Mouse (Mus musculus) lung, embryonic 16.5 days (tissue): Measurements from ENCODE around the gene Pth1r. TPM values are rescaled to one million over a fixed set of nuclear protein-coding genes. Genes with fewer than 3 reads are reported as not detected.

Experiments
- ATAC-seq: fragments of 200-750 bp; cut with Nextera tagmentation; 2 replicates; pipeline ENCODE4 v1.8.0; 2017; ENCODE audit warnings: low read depth, mild to moderate bottlenecking, moderate library complexity
- H3K27ac ChIP-seq: fragments of 300-500 bp; sonication (generic); 2 replicates; pipeline ENCODE4 v1.5.1; 2014; ENCODE audit warnings: mild to moderate bottlenecking, control low read depth, low read length
- H3K27me3 ChIP-seq: fragments of 300-500 bp; sonication (generic); 2 replicates; pipeline ENCODE4 v1.6.1; 2014; ENCODE audit warnings: low read depth, low read length, mixed read lengths; ENCODE audit not compliant: control insufficient read depth, insufficient read depth
- H3K36me3 ChIP-seq: fragments of 300-500 bp; sonication (generic); 2 replicates; pipeline ENCODE4 v1.6.1; 2014; ENCODE audit warnings: low read length; ENCODE audit not compliant: control insufficient read depth, insufficient read depth
- H3K4me1 ChIP-seq: fragments of 300-500 bp; sonication (generic); replicated peaks from 2 replicates; pipeline ENCODE4 v1.6.1; 2014; ENCODE audit warnings: low read length, mixed read lengths; ENCODE audit not compliant: control insufficient read depth, insufficient read depth
- H3K4me2 ChIP-seq: fragments of 300-500 bp; sonication (generic); 2 replicates; pipeline ENCODE4 v1.6.1; 2014; ENCODE audit warnings: low read depth, low read length, control low read depth
- H3K4me3 ChIP-seq: fragments of 300-500 bp; sonication (generic); 2 replicates; pipeline ENCODE4 v1.5.1; 2014; ENCODE audit warnings: mild to moderate bottlenecking, low read length, control low read depth
- H3K9ac ChIP-seq: fragments of 300-500 bp; sonication (generic); 2 replicates; pipeline ENCODE4 v1.6.1; 2014; ENCODE audit warnings: low read length, control low read depth
- H3K9me3 ChIP-seq: fragments of 300-500 bp; sonication (generic); 2 replicates; pipeline ENCODE4 v1.6.1; 2016; ENCODE audit warnings: low read length; ENCODE audit not compliant: control insufficient read depth
- WGBS: fragments of 180-500 bp; shearing (Covaris S2); extraction: QIAGEN DNeasy Blood & Tissue Kit; methylation state at CpG from one replicate; pipeline ENCODE4 v1.1.7; 2014; 5-methylcytosine and 5-hydroxymethylcytosine counted together
- polyA plus RNA-seq: library from polyadenylated mRNA; unstranded; fragments of >200 nt; fragmentation: Nextera tagmentation; extraction: Ambion mirVana; gene quantifications from 2 replicates; pipeline ENCODE4 v1.2.1, GENCODE M21; 2015

Pth1r gene
- polyA plus RNA-seq, 1 experiment from 2014 or later: 60.3 TPM

- peak overlapping the region; percentile 93 for H3K27ac ChIP-seq
These were observed 28.5 kb upstream of the Pth1r start for GRCm38 (mm10) chr9:110775269-110776022.

DNA sequence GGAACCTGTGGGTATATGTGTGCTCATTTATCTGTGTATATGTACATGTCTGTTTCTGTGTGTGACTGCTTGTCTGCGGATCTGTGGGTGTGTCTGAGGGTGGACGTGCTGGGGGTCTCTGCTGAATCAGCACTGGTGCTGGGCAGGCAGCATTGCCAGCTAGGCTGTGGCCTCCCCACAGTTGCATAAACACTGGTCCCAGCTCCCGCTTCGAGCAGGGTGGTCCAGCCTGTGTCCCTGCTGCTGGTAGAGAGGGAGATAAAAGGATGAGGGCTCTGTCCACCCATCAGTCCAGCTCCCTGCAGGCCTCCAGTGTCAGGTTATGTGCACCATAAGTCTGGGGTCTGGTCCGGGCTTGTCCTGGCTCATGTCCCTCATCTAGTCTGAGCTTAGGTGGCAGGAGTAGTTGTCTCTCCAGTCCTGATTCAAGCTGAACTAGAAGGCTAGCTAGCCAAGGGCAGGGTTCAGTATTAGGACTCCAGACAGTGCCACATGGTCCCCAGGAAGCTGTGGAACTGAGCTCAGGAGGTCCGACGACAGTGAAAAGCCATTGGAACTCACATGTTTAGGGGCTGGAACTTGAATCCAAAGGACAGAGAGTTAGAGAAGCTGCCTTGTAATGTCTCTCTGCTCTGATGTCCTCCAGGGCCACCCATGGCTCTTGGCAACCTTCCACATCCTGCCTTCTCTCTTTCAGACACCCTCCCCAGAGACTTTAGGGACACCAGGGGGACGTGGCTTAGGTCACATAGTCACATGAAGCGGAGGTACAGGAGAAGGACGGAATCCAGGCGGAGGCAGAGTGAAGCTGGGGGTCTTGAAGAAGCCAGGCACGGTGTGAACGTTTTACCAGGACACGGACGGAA, 27.7 kb upstream of the Pth1r start:
- peak; percentile 85 for ATAC-seq
- Histone ChIP-seq H3K36me3 (no peaks in the 10 kb centered on the region), H3K4me1 (peaks cover 16% of the 10 kb centered on the region; the same call in 1 of the 2 replicates), H3K9ac (peak overlapping the region; percentile 25; the same call in 1 of the 2 replicates), H3K27ac (peak overlapping the region; percentile 93), H3K4me3 (peak overlapping the region; percentile 12), H3K4me2 (peak overlapping the region; percentile 40), H3K9me3 (no peaks in the 10 kb centered on the region), H3K27me3 (no peaks in the 10 kb centered on the region)
- 49% methylated on average over 15 of the region's 15 CpGs for WGBS

More at GRCm38 (mm10) chr9:110775269-110776022, 28.5 kb upstream of the Pth1r start:
- ATAC-seq: peak; percentile 83
- peak overlapping the region; percentile 57 for H3K9ac ChIP-seq
- no peaks in the 10 kb centered on the region for H3K27me3 ChIP-seq
- H3K4me1 ChIP-seq: peaks cover 17% of the 10 kb centered on the region
- no peaks in the 10 kb centered on the region for H3K9me3 ChIP-seq
- H3K4me2 ChIP-seq: peak overlapping the region; percentile 40
- WGBS: 49% methylated on average over 10 of the region's 10 CpGs
- no peaks in the 10 kb centered on the region for H3K36me3 ChIP-seq
- peak overlapping the region; percentile 12 for H3K4me3 ChIP-seq

DNA sequence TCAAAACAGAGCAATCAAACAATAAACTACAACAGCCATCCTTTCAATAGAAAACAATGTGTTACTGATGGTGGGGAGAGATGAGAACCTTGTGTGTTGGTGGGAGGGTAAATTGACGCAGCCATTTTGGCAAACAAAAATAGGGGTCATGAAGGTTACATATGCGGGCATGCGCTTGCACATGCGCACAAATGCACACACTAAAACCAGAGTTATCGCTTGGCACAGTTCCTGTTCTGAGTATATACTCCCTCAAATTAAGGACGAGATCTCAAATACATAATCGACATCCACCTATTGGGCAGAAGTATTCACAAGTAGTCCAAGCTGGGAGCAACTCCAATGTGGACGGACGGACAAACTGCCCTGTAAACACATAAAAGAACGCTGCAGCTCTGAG, 25.4 kb upstream of the Pth1r start:
- no peak for ATAC-seq
- H3K9ac ChIP-seq: no peak overlapping the region
- no peaks in the 10 kb centered on the region for H3K36me3 ChIP-seq
- H3K4me3 ChIP-seq: no peak overlapping the region
- 86% methylated on average over 10 of the region's 10 CpGs for WGBS
- H3K27me3 ChIP-seq: no peaks in the 10 kb centered on the region
- no peak overlapping the region for H3K4me2 ChIP-seq
- no peaks in the 10 kb centered on the region for H3K9me3 ChIP-seq
- H3K4me1 ChIP-seq: peaks cover 13% of the 10 kb centered on the region; the same call in 1 of the 2 replicates
- no peak overlapping the region for H3K27ac ChIP-seq

GRCm38 (mm10) chr9:110763405-110763804, 16.5 kb upstream of the Pth1r start:
- Histone ChIP-seq H3K4me2 (no peak overlapping the region), H3K4me3 (no peak overlapping the region), H3K27me3 (no peaks in the 10 kb centered on the region; the same call in 1 of the 2 replicates), H3K9ac (no peak overlapping the region), H3K27ac (no peak overlapping the region), H3K9me3 (no peaks in the 10 kb centered on the region), H3K36me3 (no peaks in the 10 kb centered on the region), H3K4me1 (peaks cover 25% of the 10 kb centered on the region)
- ATAC-seq: no peak
- WGBS: 49% methylated on average over 2 of the region's 2 CpGs

- H3K4me1 ChIP-seq: peaks cover 27% of the 10 kb centered on the region
- 54% methylated on average over 10 of the region's 10 CpGs for whole genome bisulfite sequencing
- no peaks in the 10 kb centered on the region for H3K9me3 ChIP-seq
- H3K4me2 ChIP-seq: no peak overlapping the region
- no peaks in the 10 kb centered on the region for H3K36me3 ChIP-seq
- H3K9ac ChIP-seq: no peak overlapping the region
- no peaks in the 10 kb centered on the region; the same call in 1 of the 2 replicates for H3K27me3 ChIP-seq
- peak overlapping the region; percentile 70 for H3K27ac ChIP-seq
- ATAC-seq: peak; percentile 81
- H3K4me3 ChIP-seq: no peak overlapping the region
These were observed 15.8 kb upstream of the Pth1r start for GRCm38 (mm10) chr9:110762763-110763162.

DNA sequence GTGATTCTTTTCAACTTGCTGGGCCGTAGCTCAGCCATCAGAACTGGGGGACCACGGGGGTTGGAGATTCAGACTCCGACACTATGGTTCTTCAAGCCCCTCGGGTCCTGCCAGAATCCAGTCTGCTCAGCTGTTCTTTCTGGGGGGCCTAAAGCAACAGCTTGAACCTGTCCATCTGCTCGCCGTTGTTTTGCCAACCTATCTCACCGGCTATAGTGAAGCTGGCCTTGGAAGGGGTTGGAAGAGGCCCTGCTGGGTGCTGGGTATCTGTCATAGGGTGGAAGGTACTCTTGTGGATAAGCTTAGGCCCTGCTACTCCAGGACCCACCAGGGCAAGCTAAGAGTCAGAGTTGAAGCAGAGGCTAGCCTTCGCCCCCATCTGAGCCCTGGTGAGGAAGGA, 13.9 kb upstream of the Pth1r start:
- H3K27me3 ChIP-seq: no peaks in the 10 kb centered on the region
- no peak overlapping the region for H3K4me3 ChIP-seq
- no peaks in the 10 kb centered on the region for H3K36me3 ChIP-seq
- H3K4me2 ChIP-seq: no peak overlapping the region
- H3K9ac ChIP-seq: no peak overlapping the region
- no peak for ATAC-seq
- 71% methylated on average over 8 of the region's 8 CpGs for WGBS
- no peaks in the 10 kb centered on the region for H3K9me3 ChIP-seq
- peak overlapping the region; percentile 48; the same call in 1 of the 2 replicates for H3K27ac ChIP-seq
- H3K4me1 ChIP-seq: peaks cover 27% of the 10 kb centered on the region

- H3K4me3 ChIP-seq: no peak overlapping the region
- no peak overlapping the region for H3K9ac ChIP-seq
- ATAC-seq: peak; percentile 50
- no peaks in the 10 kb centered on the region for H3K27me3 ChIP-seq
- H3K36me3 ChIP-seq: no peaks in the 10 kb centered on the region
- 0 out of 2 replicates have a peak overlapping the region, but pooled peaks have one; percentile 0 for H3K27ac ChIP-seq
- H3K4me1 ChIP-seq: peaks cover 27% of the 10 kb centered on the region
- 43% methylated on average over 2 of the region's 2 CpGs for WGBS
- no peaks in the 10 kb centered on the region for H3K9me3 ChIP-seq
- H3K4me2 ChIP-seq: no peak overlapping the region
These were observed 12.3 kb upstream of the Pth1r start for GRCm38 (mm10) chr9:110759265-110759664.

GRCm38 (mm10) chr9:110758605-110759004, 11.7 kb upstream of the Pth1r start:
- Histone ChIP-seq H3K27me3 (no peaks in the 10 kb centered on the region), H3K9ac (0 out of 2 replicates have a peak overlapping the region, but pooled peaks have one; percentile 25), H3K27ac (no peak overlapping the region), H3K4me2 (no peak overlapping the region), H3K36me3 (no peaks in the 10 kb centered on the region), H3K4me3 (no peak overlapping the region), H3K4me1 (peaks cover 27% of the 10 kb centered on the region), H3K9me3 (no peaks in the 10 kb centered on the region)
- ATAC-seq: peak; percentile 64
- 50% methylated on average over 8 of the region's 8 CpGs for WGBS

DNA sequence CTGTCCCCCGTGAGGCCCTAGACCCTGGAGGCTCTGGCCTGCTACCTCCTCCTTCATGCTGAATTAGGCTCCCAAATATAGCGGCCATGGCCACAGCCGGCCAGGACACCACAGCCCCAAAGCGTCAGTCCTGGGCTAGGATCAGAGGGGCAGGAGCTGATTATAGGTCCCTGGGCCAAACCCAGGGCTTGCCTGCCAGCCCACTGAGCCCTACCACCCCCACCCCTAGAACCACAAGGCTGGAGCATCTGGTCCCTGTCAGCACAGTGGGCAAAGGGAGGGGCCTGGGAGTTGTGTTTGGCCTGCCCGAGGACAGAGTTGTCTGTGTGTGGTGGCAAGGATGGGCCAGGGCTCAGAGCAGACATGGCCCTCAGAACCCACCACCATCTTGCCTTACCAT, 10.9 kb upstream of the Pth1r start:
- Histone ChIP-seq H3K27ac (no peak overlapping the region), H3K9ac (no peak overlapping the region), H3K9me3 (no peaks in the 10 kb centered on the region), H3K27me3 (no peaks in the 10 kb centered on the region), H3K4me3 (no peak overlapping the region), H3K36me3 (no peaks in the 10 kb centered on the region), H3K4me2 (no peak overlapping the region), H3K4me1 (peaks cover 20% of the 10 kb centered on the region)
- ATAC-seq: no peak
- WGBS: 81% methylated on average over 5 of the region's 5 CpGs
